Mouse (Mus musculus): ENCODE results near the gene Ly6g5b. TPM values are rescaled to one million over a fixed set of nuclear protein-coding genes. Genes with fewer than 3 reads are reported as not detected.

The Ly6g5b gene
- total RNA-seq, 1 experiment: 1.5 TPM

- Histone ChIP-seq H3K27ac (ENCODE audit: insufficient read depth, low read depth, low read length, poor library complexity, severe bottlenecking) (no peak overlapping the region), H3K36me3 (ENCODE audit: control insufficient read depth, insufficient read depth, low read length, poor library complexity, severe bottlenecking) (peaks cover 5% of the 10 kb centered on the region; the same call in 1 of the 2 replicates), H3K9ac (ENCODE audit: insufficient read depth, low read depth, low read length, poor library complexity, severe bottlenecking) (no peak overlapping the region), H3K9me3 (ENCODE audit: control insufficient read depth, insufficient read depth, low read depth, low read length) (no peaks in the 10 kb centered on the region), H3K4me1 (ENCODE audit: control insufficient read depth in 2 of 2, insufficient read depth in 2 of 2, low read length in 2 of 2, poor library complexity in 1 of 2) (peaks cover 2% of the 10 kb centered on the region in 2 experiments; a peak in 1 of 4 replicates), H3K4me3 (ENCODE audit: insufficient read depth in 1 of 2, low read depth in 1 of 2, low read length in 2 of 2, poor library complexity in 1 of 2, severe bottlenecking in 1 of 2) (no peak overlapping the region)
- DNase-seq (ENCODE audit: low read depth, low spot score): no peak
- in situ Hi-C loops (cut with MboI; ENCODE audit: low sequenced_read_pairs in 2 of 2, unreplicated experiment in 2 of 2): no loop called here
- TF ChIP-seq ZC3H11A (IDR thresholded peaks at IDR 0.05; ENCODE audit: borderline replicate concordance, low read depth, low read length): no peak
- no peak for TF ChIP-seq CHD2 (IDR thresholded peaks at IDR 0.05; ENCODE audit: low read depth, low read length)
- no peak for TF ChIP-seq ZNF384 (IDR thresholded peaks at IDR 0.05; ENCODE audit: low read depth, low read length)
- TF ChIP-seq MAFK (IDR thresholded peaks at IDR 0.05; ENCODE audit: insufficient read depth, low read depth, low read length): no peak
- no peak for TF ChIP-seq HCFC1 (IDR thresholded peaks at IDR 0.05; ENCODE audit: borderline replicate concordance, insufficient read depth, low read length)
Observed at GRCm38 (mm10) chr17:35128996-35129395, 13.8 kb upstream of the Ly6g5b start.

- H3K9ac ChIP-seq (ENCODE audit: insufficient read depth, low read depth, low read length, poor library complexity, severe bottlenecking): no peak overlapping the region
- H3K4me3 ChIP-seq (ENCODE audit: insufficient read depth in 1 of 2, low read depth in 1 of 2, low read length in 2 of 2, poor library complexity in 1 of 2, severe bottlenecking in 1 of 2): 0 out of 4 replicates have a peak overlapping the region, but pooled peaks of 1 of the 2 experiments have one; percentile 76
- in situ Hi-C loops (cut with MboI; ENCODE audit: low sequenced_read_pairs in 2 of 2, unreplicated experiment in 2 of 2): no loop called here
- H3K27ac ChIP-seq (ENCODE audit: insufficient read depth, low read depth, low read length, poor library complexity, severe bottlenecking): no peak overlapping the region
- TF ChIP-seq HCFC1 (IDR thresholded peaks at IDR 0.05; ENCODE audit: borderline replicate concordance, insufficient read depth, low read length) (no peak), ZNF384 (IDR thresholded peaks at IDR 0.05; ENCODE audit: low read depth, low read length) (no peak), MAFK (IDR thresholded peaks at IDR 0.05; ENCODE audit: insufficient read depth, low read depth, low read length) (no peak), ZC3H11A (IDR thresholded peaks at IDR 0.05; ENCODE audit: borderline replicate concordance, low read depth, low read length) (no peak), CHD2 (IDR thresholded peaks at IDR 0.05; ENCODE audit: low read depth, low read length) (no peak)
- no peaks in the 10 kb centered on the region for H3K9me3 ChIP-seq (ENCODE audit: control insufficient read depth, insufficient read depth, low read depth, low read length)
- peaks cover 2 to 4% of the 10 kb centered on the region in 2 experiments; a peak in 2 of 4 replicates for H3K4me1 ChIP-seq (ENCODE audit: control insufficient read depth in 2 of 2, insufficient read depth in 2 of 2, low read length in 2 of 2, poor library complexity in 1 of 2)
- no peak for DNase-seq (ENCODE audit: low read depth, low spot score)
- H3K36me3 ChIP-seq (ENCODE audit: control insufficient read depth, insufficient read depth, low read length, poor library complexity, severe bottlenecking): peaks cover 10% of the 10 kb centered on the region; the same call in 1 of the 2 replicates
Observed at GRCm38 (mm10) chr17:35127017-35127416, 11.8 kb upstream of the Ly6g5b start.

- Histone ChIP-seq H3K27ac (ENCODE audit: insufficient read depth, low read depth, low read length, poor library complexity, severe bottlenecking) (no peak within 1 kb of the TSS), H3K9me3 (ENCODE audit: control insufficient read depth, insufficient read depth, low read depth, low read length) (no peaks in the 10 kb centered on the region), H3K4me1 (ENCODE audit: control insufficient read depth in 2 of 2, insufficient read depth in 2 of 2, low read length in 2 of 2, poor library complexity in 1 of 2) (peaks cover 2 to 4% of the 10 kb centered on the region in 2 experiments; a peak in 2 of 4 replicates), H3K9ac (ENCODE audit: insufficient read depth, low read depth, low read length, poor library complexity, severe bottlenecking) (peak within 1 kb of the TSS; percentile 46), H3K4me3 (ENCODE audit: insufficient read depth in 1 of 2, low read depth in 1 of 2, low read length in 2 of 2, poor library complexity in 1 of 2, severe bottlenecking in 1 of 2) (peak within 1 kb of the TSS; percentile 58 to 76), H3K36me3 (ENCODE audit: control insufficient read depth, insufficient read depth, low read length, poor library complexity, severe bottlenecking) (peaks cover 10% of the 10 kb centered on the region; the same call in 1 of the 2 replicates)
- in situ Hi-C loops (cut with MboI; ENCODE audit: low sequenced_read_pairs in 2 of 2, unreplicated experiment in 2 of 2): no loop called here
- no peak for TF ChIP-seq HCFC1 (IDR thresholded peaks at IDR 0.05; ENCODE audit: borderline replicate concordance, insufficient read depth, low read length)
- no peak for TF ChIP-seq ZNF384 (IDR thresholded peaks at IDR 0.05; ENCODE audit: low read depth, low read length)
- no peak for TF ChIP-seq ZC3H11A (IDR thresholded peaks at IDR 0.05; ENCODE audit: borderline replicate concordance, low read depth, low read length)
- TF ChIP-seq MAFK (IDR thresholded peaks at IDR 0.05; ENCODE audit: insufficient read depth, low read depth, low read length): no peak
- TF ChIP-seq CHD2 (IDR thresholded peaks at IDR 0.05; ENCODE audit: low read depth, low read length): no peak
- DNase-seq (ENCODE audit: low read depth, low spot score): no peak
Observed at GRCm38 (mm10) chr17:35126206-35126611, 11.0 kb upstream of the Ly6g5b start, which contains the start of gene D17H6S53E. D17H6S53E (plus strand) TSS chr17:35126373.

GRCm38 (mm10) chr17:35125578-35125977, 10.3 kb upstream of the Ly6g5b start:
- TF ChIP-seq ZC3H11A (IDR thresholded peaks at IDR 0.05; ENCODE audit: borderline replicate concordance, low read depth, low read length): no peak
- no peak for TF ChIP-seq MAFK (IDR thresholded peaks at IDR 0.05; ENCODE audit: insufficient read depth, low read depth, low read length)
- TF ChIP-seq HCFC1 (IDR thresholded peaks at IDR 0.05; ENCODE audit: borderline replicate concordance, insufficient read depth, low read length): no peak
- TF ChIP-seq CHD2 (IDR thresholded peaks at IDR 0.05; ENCODE audit: low read depth, low read length): no peak
- no peak for TF ChIP-seq ZNF384 (IDR thresholded peaks at IDR 0.05; ENCODE audit: low read depth, low read length)

More at GRCm38 (mm10) chr17:35125578-35125977, 10.3 kb upstream of the Ly6g5b start:
- Histone ChIP-seq H3K27ac (ENCODE audit: insufficient read depth, low read depth, low read length, poor library complexity, severe bottlenecking) (no peak overlapping the region), H3K4me3 (ENCODE audit: insufficient read depth in 1 of 2, low read depth in 1 of 2, low read length in 2 of 2, poor library complexity in 1 of 2, severe bottlenecking in 1 of 2) (peak overlapping the region in 1 of 2 experiments; percentile 76; a peak in 1 of 4 replicates), H3K4me1 (ENCODE audit: control insufficient read depth in 2 of 2, insufficient read depth in 2 of 2, low read length in 2 of 2, poor library complexity in 1 of 2) (peaks cover 0 to 4% of the 10 kb centered on the region in 2 experiments; a peak in 1 of 4 replicates), H3K9ac (ENCODE audit: insufficient read depth, low read depth, low read length, poor library complexity, severe bottlenecking) (no peak overlapping the region), H3K9me3 (ENCODE audit: control insufficient read depth, insufficient read depth, low read depth, low read length) (no peaks in the 10 kb centered on the region), H3K36me3 (ENCODE audit: control insufficient read depth, insufficient read depth, low read length, poor library complexity, severe bottlenecking) (peaks cover 10% of the 10 kb centered on the region; the same call in 1 of the 2 replicates)
- in situ Hi-C loops (cut with MboI; ENCODE audit: low sequenced_read_pairs in 2 of 2, unreplicated experiment in 2 of 2): no loop called here
- no peak for DNase-seq (ENCODE audit: low read depth, low spot score)

Data from ES-E14 (cell line).